Mouse (Mus musculus) lung, adult 2 months (tissue): ENCODE data around the gene Ghsr.

Source experiments
- CTCF ChIP-seq: fragments of 200-500 bp; IDR thresholded peaks from 2 replicates; pipeline ENCODE4 v1.5.1; 2011; ENCODE audit warnings: mild to moderate bottlenecking, low read length, control low read depth; ENCODE audit not compliant: insufficient read depth
- POLR2A ChIP-seq: fragments of 200-500 bp; IDR thresholded peaks from 2 replicates; pipeline ENCODE4 v1.6.1; 2011; ENCODE audit warnings: low read depth, mild to moderate bottlenecking, control low read depth, low read length, borderline replicate concordance; ENCODE audit errors: extremely low read depth

DNA sequence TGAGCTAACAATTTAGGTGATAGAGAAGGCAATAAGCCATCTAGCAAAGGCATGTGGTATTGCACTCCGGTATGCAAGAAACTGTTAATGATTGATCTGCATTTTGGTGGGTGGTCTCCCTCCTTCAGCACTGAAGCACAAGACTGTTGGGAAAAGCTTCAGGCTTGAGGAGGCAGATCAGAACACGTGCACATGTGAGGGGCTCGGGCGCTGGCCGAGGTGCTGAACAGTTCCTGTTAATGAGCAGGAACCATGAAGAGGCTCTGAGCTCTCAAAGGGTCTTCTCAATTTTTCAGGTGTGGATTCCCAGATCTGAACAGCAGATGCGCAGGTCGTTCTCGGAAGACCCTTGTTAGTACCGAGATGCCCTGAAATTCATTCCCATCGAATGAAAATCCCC lies 1.0 kb upstream of the Ghsr start:
- TF ChIP-seq CTCF = no peak
- no peak for TF ChIP-seq POLR2A
